Comparison of ENCODE assay signal across 17 mouse cellular contexts in genomic region chr4:59243802-59244493, GRCm38 (mm10). TPM values are rescaled to one million over a fixed set of nuclear protein-coding genes. Genes with fewer than 3 reads are reported as not detected.
DNase-seq lines count a peak whose midpoint lies in the region; ATAC-seq and TF ChIP-seq lines count a peak whose summit lies in the region.
"Had no signal": no experiment of that assay in that cellular context is flagged by ENCODE, and none has a peak within 500 bp of the region (broad histone marks: within the 10 kb centered on the region; RNA-seq: fewer than 3 reads in every experiment).

No protein-coding gene starts in this region.

- no peak for TF ChIP-seq CTCF in spleen, adult 2 months (IDR thresholded peaks at IDR 0.05; ENCODE audit: extremely low read depth, insufficient read depth, insufficient read length, insufficient replicate concordance)
- no peak for TF ChIP-seq CTCF in small intestine, adult 2 months (IDR thresholded peaks at IDR 0.05; ENCODE audit: extremely low read depth, insufficient read length, insufficient replicate concordance, low read depth, low read length)

- no peak for DNase-seq in spleen, adult 2 months (ENCODE audit: low read depth in 1 of 2, low spot score in 2 of 2)
- DNase-seq in spleen, adult 18-20 months, result no peak
- DNase-seq in right cerebral cortex, postnatal 4 days, result no peak
- no peak for DNase-seq in lung, postnatal 14 days
- DNase-seq: adrenal gland, postnatal 36 days; cerebellum, postnatal 25 days; gastrocnemius, postnatal 14 days; heart, postnatal 36 days; lung, adult 18-20 months; retina, postnatal 1 day had no signal

- H3K27me3 ChIP-seq in spleen, adult 2 months (ENCODE audit: control insufficient read depth, insufficient read depth, low read length), result no peaks in the 10 kb centered on the region
- no peaks in the 10 kb centered on the region for H3K27me3 ChIP-seq in liver, embryonic 15.5 days
- no peaks in the 10 kb centered on the region for H3K27me3 ChIP-seq in small intestine, adult 2 months (ENCODE audit: control insufficient read depth, insufficient read depth, low read length)
- H3K27me3 ChIP-seq in neural tube, embryonic 15.5 days (replicated peaks), result no peaks in the 10 kb centered on the region
- H3K27me3 ChIP-seq: heart, embryonic 12.5 days; kidney, embryonic 15.5 days; neural tube, embryonic 13.5 days had no signal

- peak; percentile 67 for ATAC-seq in granulocyte monocyte progenitor cell, adult 5-6 weeks (replicated peaks; ENCODE audit: poor library complexity, severe bottlenecking)
- ATAC-seq in liver, embryonic 15.5 days (ENCODE audit: insufficient read depth), result no peak
- ATAC-seq in neural tube, embryonic 15.5 days (ENCODE audit: low FRiP score), result no peak

- H3K4me3 ChIP-seq in spleen, adult 2 months (ENCODE audit: extremely low read depth, insufficient read depth, insufficient read length), result no peak overlapping the region
- no peak overlapping the region for H3K4me3 ChIP-seq in liver, embryonic 15.5 days (replicated peaks)
- no peak overlapping the region for H3K4me3 ChIP-seq in small intestine, adult 2 months (ENCODE audit: low read depth, low read length)
- no peak overlapping the region for H3K4me3 ChIP-seq in neural tube, embryonic 15.5 days (replicated peaks)
- H3K4me3 ChIP-seq: heart, embryonic 12.5 days; kidney, embryonic 15.5 days; neural tube, embryonic 13.5 days had no signal

- peak overlapping the region; percentile 55; the same call in 1 of the 2 replicates for H3K4me2 ChIP-seq in liver, embryonic 15.5 days
- no peak overlapping the region for H3K4me2 ChIP-seq in neural tube, embryonic 15.5 days
- H3K4me2 ChIP-seq: heart, embryonic 12.5 days; kidney, embryonic 15.5 days; neural tube, embryonic 13.5 days had no signal

- 51% methylated on average over 7 of the region's 7 CpGs for WGBS in spleen, adult 2 months
- 48% methylated on average over 7 of the region's 7 CpGs for WGBS in liver, embryonic 15.5 days (ENCODE audit: insufficient replicate concordance)
- WGBS in small intestine, adult 2 months, result 71% methylated on average over 7 of the region's 7 CpGs
- 87% methylated on average over 7 of the region's 7 CpGs for WGBS in neural tube, embryonic 15.5 days

- H3K27ac ChIP-seq in spleen, adult 2 months (ENCODE audit: insufficient read depth, low read length), result peak overlapping the region; percentile 65
- peak overlapping the region; percentile 93 for H3K27ac ChIP-seq in liver, embryonic 15.5 days (replicated peaks)
- H3K27ac ChIP-seq in small intestine, adult 2 months (ENCODE audit: insufficient read depth, low read depth, low read length), result peak overlapping the region; percentile 93
- no peak overlapping the region for H3K27ac ChIP-seq in neural tube, embryonic 15.5 days (replicated peaks)
- H3K27ac ChIP-seq: kidney, embryonic 15.5 days; neural tube, embryonic 13.5 days had no signal

- no peaks in the 10 kb centered on the region for H3K9me3 ChIP-seq in liver, embryonic 15.5 days (replicated peaks)
- no peaks in the 10 kb centered on the region for H3K9me3 ChIP-seq in neural tube, embryonic 15.5 days (replicated peaks)
- H3K9me3 ChIP-seq: heart, embryonic 12.5 days; kidney, embryonic 15.5 days; neural tube, embryonic 13.5 days had no signal

- H3K4me1 ChIP-seq in spleen, adult 2 months (ENCODE audit: control insufficient read depth, insufficient read depth, insufficient read length), result peaks cover 14% of the 10 kb centered on the region; the same call in 1 of the 2 replicates
- peaks cover 84% of the 10 kb centered on the region for H3K4me1 ChIP-seq in liver, embryonic 15.5 days (replicated peaks)
- H3K4me1 ChIP-seq in small intestine, adult 2 months (ENCODE audit: control insufficient read depth, insufficient read depth, insufficient read length, low read length), result peaks cover 40% of the 10 kb centered on the region; the same call in 1 of the 2 replicates
- H3K4me1 ChIP-seq in neural tube, embryonic 15.5 days, result no peaks in the 10 kb centered on the region
- H3K4me1 ChIP-seq: neural tube, embryonic 13.5 days had no signal

- H3K36me3 ChIP-seq in spleen, adult 2 months (ENCODE audit: control insufficient read depth, insufficient read depth, low read length), result no peaks in the 10 kb centered on the region
- no peaks in the 10 kb centered on the region for H3K36me3 ChIP-seq in liver, embryonic 15.5 days (replicated peaks)
- no peaks in the 10 kb centered on the region for H3K36me3 ChIP-seq in small intestine, adult 2 months (ENCODE audit: control insufficient read depth, insufficient read depth, low read length)
- no peaks in the 10 kb centered on the region for H3K36me3 ChIP-seq in neural tube, embryonic 15.5 days
- H3K36me3 ChIP-seq: heart, embryonic 12.5 days; kidney, embryonic 15.5 days; neural tube, embryonic 13.5 days had no signal

- peak overlapping the region; percentile 25; the same call in 1 of the 2 replicates for H3K9ac ChIP-seq in liver, embryonic 15.5 days
- no peak overlapping the region for H3K9ac ChIP-seq in neural tube, embryonic 15.5 days (replicated peaks)
- H3K9ac ChIP-seq: heart, embryonic 12.5 days; kidney, embryonic 15.5 days; neural tube, embryonic 13.5 days had no signal

- TF ChIP-seq POLR2A in spleen, adult 2 months (IDR thresholded peaks at IDR 0.05; ENCODE audit: low read depth, low read length), result no peak
- no peak for TF ChIP-seq POLR2A in small intestine, adult 2 months (IDR thresholded peaks at IDR 0.05; ENCODE audit: low read depth, low read length)

RNA-seq across cellular contexts. Expression of gene Ugcg, which starts 54.9 kb away (rescaled TPM):
- polyA plus RNA-seq in spleen, adult 2 months (2012; rRNA removed), result 57.9 and 62.6 TPM in 2 replicates
- 34.4 and 35.8 TPM in 2 replicates for total RNA-seq in granulocyte monocyte progenitor cell, adult 5-6 weeks (2014; fragmentation: Nextera tagmentation)
- 24.6 and 38.7 TPM in 2 replicates for total RNA-seq in granulocyte monocyte progenitor cell, adult 5-6 weeks (2017)
- 5.0 and 5.6 TPM in 2 replicates for polyA plus RNA-seq in liver, embryonic 15.5 days (2015; fragmentation: Nextera tagmentation; extraction: Ambion mirVana)
- polyA plus RNA-seq in small intestine, adult 2 months (2012; rRNA removed), result 9.6 and 109 TPM in 2 replicates
- 16.3 and 16.7 TPM in 2 replicates for polyA plus RNA-seq in neural tube, embryonic 15.5 days (2015; fragmentation: Nextera tagmentation; extraction: Ambion mirVana)
